Comparison of ENCODE assay signal across 22 mouse cellular contexts in the genomic region with DNA sequence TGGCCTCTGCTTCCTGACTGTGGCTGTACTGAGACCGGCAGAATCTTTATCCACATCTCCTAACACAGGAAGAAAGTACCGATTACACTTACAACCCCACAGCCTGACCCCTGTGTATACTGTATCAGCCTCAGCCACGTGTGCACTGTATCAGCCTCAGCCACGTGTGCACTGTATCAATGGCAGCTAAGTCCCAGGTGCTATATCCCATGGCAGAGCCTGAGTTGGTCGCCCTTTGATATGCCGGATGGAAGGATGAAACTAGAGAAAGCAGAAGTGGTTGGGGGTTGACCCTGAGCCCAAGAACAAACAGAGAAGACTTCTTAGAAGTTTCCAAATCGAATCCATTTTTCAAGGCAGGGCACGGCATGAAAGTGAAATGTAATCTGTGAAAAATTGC. TPM values are rescaled to one million over a fixed set of nuclear protein-coding genes. Genes with fewer than 3 reads are reported as not detected.
DNase-seq lines count a peak whose midpoint lies in the region; ATAC-seq and TF ChIP-seq lines count a peak whose summit lies in the region.
"Had no signal": no experiment of that assay in that cellular context is flagged by ENCODE, and none has a peak within 500 bp of the region (broad histone marks: within the 10 kb centered on the region; RNA-seq: fewer than 3 reads in every experiment).

No protein-coding gene starts in this region.

- no peaks in the 10 kb centered on the region for H3K9me3 ChIP-seq in limb, embryonic 11.5 days (ENCODE audit: control insufficient read depth, low read length)
- no peaks in the 10 kb centered on the region for H3K9me3 ChIP-seq in limb, embryonic 10.5 days (replicated peaks)
- H3K9me3 ChIP-seq in embryonic facial prominence, embryonic 10.5 days, result no peaks in the 10 kb centered on the region
- H3K9me3 ChIP-seq in embryonic facial prominence, embryonic 14.5 days (ENCODE audit: control insufficient read depth, low read length), result no peaks in the 10 kb centered on the region
- H3K9me3 ChIP-seq: hindbrain, embryonic 12.5 days; intestine, embryonic 15.5 days; liver, embryonic 12.5 days had no signal

- DNase-seq in limb, embryonic 11.5 days (ENCODE audit: low spot score), result no peak
- DNase-seq in limb, embryonic 10.5 days (ENCODE audit: low spot score), result no peak
- peak; percentile 16 for DNase-seq in embryonic facial prominence, embryonic 10.5 days (ENCODE audit: low spot score)
- DNase-seq in embryonic facial prominence, embryonic 14.5 days (ENCODE audit: low spot score), result no peak
- no peak for DNase-seq in heart, adult 11 months
- no peak for DNase-seq in frontal cortex, postnatal 36 days (ENCODE audit: low spot score in 2 of 2)
- DNase-seq: adrenal gland, postnatal 25 days; cerebellum, adult 11-12 months; cerebellum, adult 9-11 months; kidney, adult 8-10 months; liver, postnatal 0 days; lung, postnatal 36 days; retina, postnatal 1 day; right cerebral cortex, postnatal 14 days had no signal

- ATAC-seq in limb, embryonic 11.5 days (ENCODE audit: insufficient number of reproducible peaks, low FRiP score, low TSS enrichment, low read depth), result 0 out of 2 replicates have a peak, but pooled peaks have one; percentile 68
- ATAC-seq in embryonic facial prominence, embryonic 14.5 days (ENCODE audit: low read depth), result peak; percentile 72; the same call in 1 of the 2 replicates
- ATAC-seq: CD4-positive, CD25-positive, alpha-beta regulatory T cell, adult 4 months; forebrain, embryonic 16.5 days; hindbrain, postnatal 0 days; intestine, embryonic 15.5 days; liver, embryonic 12.5 days; liver, postnatal 0 days had no signal

- no peak overlapping the region for H3K4me2 ChIP-seq in limb, embryonic 11.5 days (ENCODE audit: low read depth, severe bottlenecking)
- H3K4me2 ChIP-seq in embryonic facial prominence, embryonic 14.5 days (ENCODE audit: low read depth, low read length), result no peak overlapping the region
- peak overlapping the region; percentile 4 for H3K4me2 ChIP-seq in myocyte (ENCODE audit: low read depth)
- H3K4me2 ChIP-seq: hindbrain, embryonic 12.5 days; intestine, embryonic 15.5 days; liver, embryonic 12.5 days had no signal

- no peaks in the 10 kb centered on the region for H3K36me3 ChIP-seq in limb, embryonic 11.5 days (ENCODE audit: control insufficient read depth, insufficient read depth, low read length)
- H3K36me3 ChIP-seq in limb, embryonic 10.5 days, result no peaks in the 10 kb centered on the region
- H3K36me3 ChIP-seq in embryonic facial prominence, embryonic 10.5 days (replicated peaks), result no peaks in the 10 kb centered on the region
- no peaks in the 10 kb centered on the region for H3K36me3 ChIP-seq in embryonic facial prominence, embryonic 14.5 days (ENCODE audit: control insufficient read depth, insufficient read depth, low read length)
- H3K36me3 ChIP-seq in myocyte (ENCODE audit: control insufficient read depth, insufficient read depth), result no peaks in the 10 kb centered on the region
- H3K36me3 ChIP-seq: hindbrain, embryonic 12.5 days; intestine, embryonic 15.5 days; liver, embryonic 12.5 days had no signal

- no peaks in the 10 kb centered on the region for H3K79me2 ChIP-seq in myocyte (ENCODE audit: control insufficient read depth, insufficient read depth)

- WGBS in limb, embryonic 11.5 days, result 69% methylated on average over 8 of the region's 8 CpGs
- 69% methylated on average over 8 of the region's 8 CpGs for WGBS in limb, embryonic 10.5 days
- 51% methylated on average over 8 of the region's 8 CpGs for WGBS in embryonic facial prominence, embryonic 10.5 days
- 34% methylated on average over 8 of the region's 8 CpGs for WGBS in embryonic facial prominence, embryonic 14.5 days

- H3K4me3 ChIP-seq in limb, embryonic 11.5 days (ENCODE audit: low read depth, low read length), result no peak overlapping the region
- no peak overlapping the region for H3K4me3 ChIP-seq in limb, embryonic 10.5 days
- no peak overlapping the region for H3K4me3 ChIP-seq in embryonic facial prominence, embryonic 10.5 days
- no peak overlapping the region for H3K4me3 ChIP-seq in embryonic facial prominence, embryonic 14.5 days (ENCODE audit: low read depth, low read length)
- H3K4me3 ChIP-seq in myocyte, result no peak overlapping the region
- H3K4me3 ChIP-seq: hindbrain, embryonic 12.5 days; intestine, embryonic 15.5 days; liver, embryonic 12.5 days had no signal

- H3K9ac ChIP-seq in limb, embryonic 11.5 days (ENCODE audit: low read length), result no peak overlapping the region
- no peak overlapping the region for H3K9ac ChIP-seq in embryonic facial prominence, embryonic 14.5 days (ENCODE audit: low read depth, low read length)
- H3K9ac ChIP-seq: hindbrain, embryonic 12.5 days; intestine, embryonic 15.5 days; liver, embryonic 12.5 days; liver, postnatal 0 days had no signal

- H3ac ChIP-seq in myocyte (ENCODE audit: control insufficient read depth, insufficient read length), result no peak overlapping the region

- TF ChIP-seq POLR2A in myocyte (IDR thresholded peaks at IDR 0.05; ENCODE audit: insufficient read length, low read depth), result no peak

- H3K27me3 ChIP-seq in limb, embryonic 11.5 days (ENCODE audit: control insufficient read depth, insufficient read depth, low read length), result no peaks in the 10 kb centered on the region
- no peaks in the 10 kb centered on the region for H3K27me3 ChIP-seq in limb, embryonic 10.5 days (ENCODE audit: low read depth, poor library complexity, severe bottlenecking)
- no peaks in the 10 kb centered on the region for H3K27me3 ChIP-seq in embryonic facial prominence, embryonic 10.5 days (replicated peaks; ENCODE audit: low read depth, poor library complexity, severe bottlenecking)
- H3K27me3 ChIP-seq in embryonic facial prominence, embryonic 14.5 days (replicated peaks; ENCODE audit: control insufficient read depth, insufficient read depth, low read length), result no peaks in the 10 kb centered on the region
- H3K27me3 ChIP-seq in myocyte (ENCODE audit: control insufficient read depth, insufficient read depth, insufficient read length), result no peaks in the 10 kb centered on the region
- H3K27me3 ChIP-seq: intestine, embryonic 15.5 days; liver, embryonic 12.5 days had no signal

- no peak overlapping the region for H3K27ac ChIP-seq in limb, embryonic 11.5 days (replicated peaks; ENCODE audit: low read depth, low read length)
- H3K27ac ChIP-seq in limb, embryonic 10.5 days, result no peak overlapping the region
- no peak overlapping the region for H3K27ac ChIP-seq in embryonic facial prominence, embryonic 10.5 days (replicated peaks)
- no peak overlapping the region for H3K27ac ChIP-seq in embryonic facial prominence, embryonic 14.5 days (replicated peaks; ENCODE audit: low read depth, low read length)
- H3K27ac ChIP-seq: hindbrain, embryonic 12.5 days; hindbrain, postnatal 0 days; intestine, embryonic 15.5 days; liver, embryonic 12.5 days had no signal

- no peaks in the 10 kb centered on the region for H3K4me1 ChIP-seq in limb, embryonic 11.5 days (ENCODE audit: control insufficient read depth, insufficient read depth, low read length)
- H3K4me1 ChIP-seq in limb, embryonic 10.5 days, result no peaks in the 10 kb centered on the region
- peaks cover 10% of the 10 kb centered on the region; the same call in 1 of the 2 replicates for H3K4me1 ChIP-seq in embryonic facial prominence, embryonic 10.5 days
- H3K4me1 ChIP-seq in embryonic facial prominence, embryonic 14.5 days (ENCODE audit: control insufficient read depth, insufficient read depth, low read length), result no peaks in the 10 kb centered on the region
- H3K4me1 ChIP-seq: hindbrain, embryonic 12.5 days; intestine, embryonic 15.5 days; liver, embryonic 12.5 days had no signal

TF ChIP-seq in myocyte, 11 proteins besides CTCF, POLR2A, EP300 and RAD21:
- no peak for TF ChIP-seq MYOD1 (IDR thresholded peaks at IDR 0.05; ENCODE audit: control insufficient read depth in 1 of 3, insufficient read length in 2 of 3, low read depth in 2 of 3)
- TF ChIP-seq MAX (IDR thresholded peaks at IDR 0.05; ENCODE audit: low read depth), result no peak
- no peak for TF ChIP-seq SRF (IDR thresholded peaks at IDR 0.05; ENCODE audit: control insufficient read depth, insufficient read length, low read depth)
- no peak for TF ChIP-seq POLR2AphosphoS2 (IDR thresholded peaks at IDR 0.05; ENCODE audit: insufficient read length, low read depth)
- TF ChIP-seq CEBPB (IDR thresholded peaks at IDR 0.05; ENCODE audit: insufficient read depth, poor library complexity, severe bottlenecking), result no peak
- no peak for TF ChIP-seq MYOG (IDR thresholded peaks at IDR 0.05; ENCODE audit: control insufficient read depth in 1 of 3, insufficient read depth in 1 of 3, insufficient read length in 2 of 3, low read depth in 2 of 3)
- no peak for TF ChIP-seq E2F4 (IDR thresholded peaks at IDR 0.05; ENCODE audit: insufficient read depth)
- TF ChIP-seq TCF12 (IDR thresholded peaks at IDR 0.05; ENCODE audit: insufficient read depth, poor library complexity, severe bottlenecking), result no peak
- no peak for TF ChIP-seq REST (IDR thresholded peaks at IDR 0.05; ENCODE audit: insufficient read depth, insufficient read length)
- TF ChIP-seq TCF3 (IDR thresholded peaks at IDR 0.05; ENCODE audit: insufficient read length, low read depth), result no peak
- no peak for TF ChIP-seq USF1 (IDR thresholded peaks at IDR 0.05; ENCODE audit: low read depth)

RNA-seq across cellular contexts. Expression of gene Adamts16, which starts 17.9 kb away (rescaled TPM):
- 0.52 and 0.73 TPM in 2 replicates for polyA plus RNA-seq in limb, embryonic 11.5 days (2014; fragmentation: Nextera tagmentation; extraction: Ambion mirVana)
- 1.5 and 1.9 TPM in 2 replicates for polyA plus RNA-seq in limb, embryonic 10.5 days (2016; fragmentation: Nextera tagmentation; extraction: Ambion mirVana)
- 0.33 and 0.36 TPM in 2 replicates for polyA plus RNA-seq in embryonic facial prominence, embryonic 10.5 days (2016; fragmentation: Nextera tagmentation; extraction: Ambion mirVana)
- polyA plus RNA-seq in embryonic facial prominence, embryonic 14.5 days (2014; fragmentation: Nextera tagmentation; extraction: Ambion mirVana), result 1.9 and 2.5 TPM in 2 replicates
- polyA plus RNA-seq in myocyte (2012; fragmentation: generic; extraction: Trizol), result 0.67 TPM
- polyA plus RNA-seq: CD4-positive, CD25-positive, alpha-beta regulatory T cell, adult 4 months; liver, embryonic 12.5 days; small intestine, adult 2 months had no signal
